Mouse (Mus musculus) myocyte (in vitro differentiated cells): ENCODE measurements around the gene Saysd1. TPM values are rescaled to one million over a fixed set of nuclear protein-coding genes. Genes with fewer than 3 reads are reported as not detected.

ENCODE experiments used
- H3K27me3 ChIP-seq: one replicate; pipeline ENCODE4 v1.6.1; 2011; ENCODE audit not compliant: control insufficient read depth, insufficient read depth, insufficient read length
- H3K36me3 ChIP-seq: one replicate; pipeline ENCODE4 v1.6.1; 2011; ENCODE audit not compliant: control insufficient read depth, insufficient read depth
- H3K4me2 ChIP-seq: one replicate; pipeline ENCODE4 v1.6.1; 2011; ENCODE audit warnings: low read depth, control low read depth
- H3K4me3 ChIP-seq: one replicate; pipeline ENCODE4 v1.5.1; 2011; ENCODE audit warnings: mild to moderate bottlenecking, control low read depth, moderate library complexity
- H3K79me2 ChIP-seq: one replicate; pipeline ENCODE4 v1.6.1; 2011; ENCODE audit not compliant: control insufficient read depth, insufficient read depth
- H3ac ChIP-seq: one replicate; pipeline ENCODE4 v1.6.1; 2011; ENCODE audit not compliant: control insufficient read depth, insufficient read length
- CEBPB ChIP-seq: IDR thresholded peaks from 2 replicates; pipeline ENCODE4 v1.6.1; 2011; ENCODE audit warnings: mild to moderate bottlenecking, moderate library complexity; ENCODE audit not compliant: poor library complexity, insufficient read depth, severe bottlenecking
- E2F4 ChIP-seq: IDR thresholded peaks from one replicate; pipeline ENCODE4 v1.6.1; 2011; ENCODE audit warnings: mild to moderate bottlenecking, control low read depth, moderate library complexity; ENCODE audit not compliant: insufficient read depth
- MAX ChIP-seq: IDR thresholded peaks from one replicate; pipeline ENCODE4 v1.6.1; 2011; ENCODE audit warnings: low read depth, mild to moderate bottlenecking, control low read depth
- MYOD1 ChIP-seq, 3 experiments: IDR thresholded peaks; one replicate each; pipeline ENCODE4 v1.6.1; 2011; ENCODE audit warnings: control low read depth in 2 of 3, low read depth in 2 of 3, mild to moderate bottlenecking in 2 of 3, moderate library complexity in 1 of 3; ENCODE audit not compliant: insufficient read length in 2 of 3, control insufficient read depth in 1 of 3
- MYOG ChIP-seq, 3 experiments: IDR thresholded peaks; one replicate each; pipeline ENCODE4 v1.6.1; 2011; ENCODE audit warnings: control low read depth in 2 of 3, low read depth in 2 of 3, mild to moderate bottlenecking in 2 of 3; ENCODE audit not compliant: insufficient read length in 2 of 3, control insufficient read depth in 1 of 3, insufficient read depth in 1 of 3
- POLR2A ChIP-seq: IDR thresholded peaks from one replicate; pipeline ENCODE4 v1.6.1; 2011; ENCODE audit warnings: low read depth, mild to moderate bottlenecking, control low read depth, moderate library complexity; ENCODE audit not compliant: insufficient read length
- POLR2AphosphoS2 ChIP-seq: IDR thresholded peaks from one replicate; pipeline ENCODE4 v1.6.1; 2011; ENCODE audit warnings: low read depth, control low read depth; ENCODE audit not compliant: insufficient read length
- REST ChIP-seq: IDR thresholded peaks from one replicate; pipeline ENCODE4 v1.6.1; 2011; ENCODE audit warnings: mild to moderate bottlenecking, control low read depth, moderate library complexity; ENCODE audit not compliant: insufficient read depth, insufficient read length
- SRF ChIP-seq: IDR thresholded peaks from one replicate; pipeline ENCODE4 v1.6.1; 2011; ENCODE audit warnings: low read depth; ENCODE audit not compliant: control insufficient read depth, insufficient read length
- TCF12 ChIP-seq: IDR thresholded peaks from one replicate; pipeline ENCODE4 v1.6.1; 2011; ENCODE audit warnings: mild to moderate bottlenecking, control low read depth; ENCODE audit not compliant: poor library complexity, insufficient read depth, severe bottlenecking
- TCF3 ChIP-seq: IDR thresholded peaks from one replicate; pipeline ENCODE4 v1.6.1; 2011; ENCODE audit warnings: low read depth, control low read depth; ENCODE audit not compliant: insufficient read length
- USF1 ChIP-seq: IDR thresholded peaks from one replicate; pipeline ENCODE4 v1.6.1; 2011; ENCODE audit warnings: low read depth, mild to moderate bottlenecking, control low read depth, moderate library complexity
- polyA plus RNA-seq: library from polyadenylated mRNA; unstranded; fragments of >200 nt; fragmentation: generic; extraction: Trizol; gene quantifications from one replicate; pipeline ENCODE4 v1.2.1, GENCODE M21; 2012; ENCODE audit warnings: missing spikeins

Saysd1 gene
- polyA plus RNA-seq, 1 experiment, result 10.5 TPM

DNA sequence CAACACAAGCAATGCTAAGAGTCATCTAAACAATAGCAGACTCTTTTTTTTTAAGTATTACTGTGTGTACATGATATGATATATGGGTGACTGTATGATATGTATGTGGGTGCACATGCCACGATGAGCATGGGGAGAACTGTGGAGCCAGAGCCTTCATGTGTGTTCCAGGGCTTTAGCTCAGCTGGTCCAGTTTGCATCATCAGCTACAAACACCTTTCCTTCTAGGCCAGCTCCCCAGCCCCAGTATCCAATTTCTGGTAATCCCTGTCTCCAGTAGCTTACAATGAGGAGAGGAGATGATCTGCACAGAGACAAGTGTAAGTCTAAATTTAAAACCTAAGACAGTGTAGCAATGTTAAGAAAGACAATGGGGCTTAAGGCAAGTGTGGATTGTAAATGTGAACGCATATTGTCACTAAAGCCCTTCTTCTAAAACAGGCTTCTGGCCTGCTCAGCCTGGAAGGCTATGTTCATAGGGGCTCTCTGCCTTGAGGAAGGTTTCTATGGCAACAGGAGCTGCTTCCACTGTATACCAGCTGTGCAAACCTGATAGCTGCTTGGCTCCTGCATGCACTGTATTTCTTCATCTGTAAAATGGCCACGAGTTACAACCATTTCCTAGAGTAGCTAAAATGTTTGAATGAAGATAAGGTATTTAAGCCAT, 90.4 kb downstream of the Saysd1 start:
- Histone ChIP-seq H3K4me3 (no peak overlapping the region), H3K36me3 (no peaks in the 10 kb centered on the region), H3K27me3 (no peaks in the 10 kb centered on the region), H3K4me2 (no peak overlapping the region), H3ac (no peak overlapping the region), H3K79me2 (no peaks in the 10 kb centered on the region)
- no peak for TF ChIP-seq MAX
- no peak for TF ChIP-seq REST

DNA sequence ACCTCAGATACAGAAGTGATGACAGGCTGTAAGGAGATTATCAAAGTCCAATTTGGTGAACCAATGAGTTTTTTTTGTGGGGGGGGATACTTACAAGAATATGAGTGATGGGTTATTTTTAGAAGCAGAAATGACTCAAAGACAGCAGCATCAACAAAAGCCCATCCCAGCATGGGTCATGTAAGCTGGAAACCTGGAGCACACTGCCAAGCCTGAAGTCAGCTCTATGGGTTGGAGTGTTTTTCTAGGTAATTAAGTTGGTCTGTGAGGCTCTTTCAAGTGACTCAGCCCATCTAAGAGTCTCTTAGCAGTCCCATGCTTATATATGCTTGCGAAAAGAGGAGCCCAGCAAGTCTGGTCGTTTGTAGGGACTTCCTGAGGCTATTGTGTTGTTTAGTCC, 91.0 kb downstream of the Saysd1 start:
- Histone ChIP-seq H3K4me3 (no peak overlapping the region), H3K79me2 (no peaks in the 10 kb centered on the region), H3ac (no peak overlapping the region), H3K36me3 (no peaks in the 10 kb centered on the region), H3K27me3 (no peaks in the 10 kb centered on the region), H3K4me2 (no peak overlapping the region)
- TF ChIP-seq POLR2A (no peak), MYOD1 (IDR thresholded peaks at IDR 0.05; ENCODE audit: control insufficient read depth in 1 of 3, insufficient read length in 2 of 3, low read depth in 2 of 3) (no peak), REST (no peak), USF1 (no peak), SRF (no peak), TCF3 (no peak), MAX (no peak), POLR2AphosphoS2 (no peak), CEBPB (no peak), TCF12 (no peak), MYOG (IDR thresholded peaks at IDR 0.05; ENCODE audit: control insufficient read depth in 1 of 3, insufficient read depth in 1 of 3, insufficient read length in 2 of 3, low read depth in 2 of 3) (no peak), E2F4 (no peak)

DNA sequence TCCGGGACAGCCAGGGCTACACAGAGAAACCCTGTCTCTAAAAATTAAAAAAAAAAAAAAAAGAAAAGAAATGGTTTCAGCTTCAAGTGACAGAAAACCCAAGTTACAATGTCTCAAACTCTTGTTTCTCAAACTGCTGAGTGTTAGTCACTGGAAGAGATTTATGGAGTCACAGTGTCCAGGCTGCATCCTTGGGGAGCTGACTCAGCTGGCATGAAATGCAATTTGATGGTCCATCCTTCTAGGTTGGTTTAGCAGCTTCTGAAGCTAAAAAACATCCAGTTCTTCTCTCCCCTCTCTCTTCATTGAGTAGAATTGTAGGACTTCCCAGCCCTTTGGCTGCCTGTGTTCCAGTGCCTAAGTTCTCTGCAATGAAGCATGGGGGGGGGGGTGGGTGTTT, 94.3 kb downstream of the Saysd1 start:
- Histone ChIP-seq H3K27me3 (no peaks in the 10 kb centered on the region), H3ac (no peak overlapping the region), H3K4me3 (no peak overlapping the region), H3K79me2 (no peaks in the 10 kb centered on the region), H3K36me3 (no peaks in the 10 kb centered on the region), H3K4me2 (no peak overlapping the region)
- TF ChIP-seq CEBPB, result no peak
- TF ChIP-seq MAX, result no peak
- TF ChIP-seq POLR2AphosphoS2, result no peak
- no peak for TF ChIP-seq POLR2A
- no peak for TF ChIP-seq MYOG (IDR thresholded peaks at IDR 0.05; ENCODE audit: control insufficient read depth in 1 of 3, insufficient read depth in 1 of 3, insufficient read length in 2 of 3, low read depth in 2 of 3)
- TF ChIP-seq MYOD1 (IDR thresholded peaks at IDR 0.05; ENCODE audit: control insufficient read depth in 1 of 3, insufficient read length in 2 of 3, low read depth in 2 of 3), result no peak
- no peak for TF ChIP-seq TCF3
- no peak for TF ChIP-seq REST
- TF ChIP-seq USF1, result no peak
- no peak for TF ChIP-seq E2F4
- no peak for TF ChIP-seq SRF
- no peak for TF ChIP-seq TCF12

DNA sequence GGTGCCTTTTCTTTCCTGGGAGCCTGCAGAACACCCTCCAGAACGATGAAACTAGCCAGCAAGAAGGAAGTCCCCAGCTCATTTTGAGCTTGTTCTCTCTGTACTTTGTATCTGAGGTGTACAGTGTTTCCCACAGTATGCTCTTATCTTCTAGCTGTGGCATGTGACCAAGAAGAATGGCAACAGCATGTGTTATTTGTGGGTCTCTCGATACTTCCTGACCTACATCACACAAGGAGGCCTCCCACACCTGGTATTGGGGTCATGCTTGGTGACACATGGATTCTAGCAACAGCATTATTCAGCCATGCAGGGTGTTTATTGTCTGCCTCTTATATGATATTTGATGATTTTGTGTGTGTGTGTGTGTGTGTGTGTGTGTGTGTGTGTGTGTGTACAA, 96.5 kb downstream of the Saysd1 start:
- Histone ChIP-seq H3K4me3 (no peak overlapping the region), H3K27me3 (peaks cover 2% of the 10 kb centered on the region), H3K79me2 (no peaks in the 10 kb centered on the region), H3K4me2 (no peak overlapping the region), H3ac (no peak overlapping the region), H3K36me3 (no peaks in the 10 kb centered on the region)
- no peak for TF ChIP-seq USF1
- no peak for TF ChIP-seq TCF12
- no peak for TF ChIP-seq REST
- no peak for TF ChIP-seq SRF
- no peak for TF ChIP-seq POLR2AphosphoS2
- TF ChIP-seq E2F4, result no peak
- TF ChIP-seq MYOD1 (IDR thresholded peaks at IDR 0.05; ENCODE audit: control insufficient read depth in 1 of 3, insufficient read length in 2 of 3, low read depth in 2 of 3), result no peak
- TF ChIP-seq MYOG (IDR thresholded peaks at IDR 0.05; ENCODE audit: control insufficient read depth in 1 of 3, insufficient read depth in 1 of 3, insufficient read length in 2 of 3, low read depth in 2 of 3), result no peak
- TF ChIP-seq CEBPB, result no peak
- no peak for TF ChIP-seq MAX
- no peak for TF ChIP-seq TCF3
- no peak for TF ChIP-seq POLR2A

DNA sequence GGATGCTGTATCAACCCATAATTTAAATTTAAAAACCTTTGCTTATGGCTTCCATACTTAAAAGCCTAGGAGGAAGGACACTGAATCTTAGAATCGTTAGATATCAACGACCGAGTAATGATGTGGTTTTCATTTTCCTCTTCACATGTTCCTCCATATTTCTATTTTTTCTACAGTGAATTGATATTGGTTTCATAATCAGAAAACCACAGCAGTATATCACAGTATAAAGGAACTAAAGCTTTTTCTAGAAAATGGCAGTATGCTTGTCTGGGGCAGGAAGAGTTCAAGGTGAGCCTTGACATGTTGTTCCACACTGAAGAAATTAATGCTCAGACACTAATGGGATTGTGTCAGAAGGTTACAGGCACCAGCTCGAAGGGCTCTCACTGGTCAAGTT, 97.4 kb downstream of the Saysd1 start:
- Histone ChIP-seq H3K4me3 (no peak overlapping the region), H3ac (no peak overlapping the region), H3K79me2 (no peaks in the 10 kb centered on the region), H3K36me3 (no peaks in the 10 kb centered on the region), H3K27me3 (peaks cover 3% of the 10 kb centered on the region), H3K4me2 (no peak overlapping the region)
- no peak for TF ChIP-seq TCF12
